Mouse (Mus musculus) kidney, embryonic 16.5 days (tissue): Measurements from ENCODE around the gene Gpr37. TPM values are rescaled to one million over a fixed set of nuclear protein-coding genes. Genes with fewer than 3 reads are reported as not detected.

Experiments used
- ATAC-seq: fragments of 200-750 bp; cut with Nextera tagmentation; 2 replicates; pipeline ENCODE4 v1.8.0; 2017; ENCODE audit warnings: moderate TSS enrichment; ENCODE audit not compliant: low FRiP score, low TSS enrichment
- H3K27ac ChIP-seq: fragments of 300-500 bp; sonication (generic); 2 replicates; pipeline ENCODE4 v1.5.1; 2014; ENCODE audit warnings: low read length
- H3K27me3 ChIP-seq: fragments of 300-500 bp; sonication (generic); 2 replicates; pipeline ENCODE4 v1.6.1; 2014; ENCODE audit warnings: low read length, control low read depth, mixed read lengths; ENCODE audit not compliant: insufficient read depth
- H3K36me3 ChIP-seq: fragments of 300-500 bp; sonication (generic); 2 replicates; pipeline ENCODE4 v1.6.1; 2014; ENCODE audit warnings: low read length, control low read depth, mixed read lengths; ENCODE audit not compliant: insufficient read depth
- H3K4me1 ChIP-seq: fragments of 300-500 bp; sonication (generic); 2 replicates; pipeline ENCODE4 v1.6.1; 2014; ENCODE audit warnings: low read length, control low read depth, mixed read lengths; ENCODE audit not compliant: insufficient read depth
- H3K4me2 ChIP-seq: fragments of 300-500 bp; sonication (generic); replicated peaks from 2 replicates; pipeline ENCODE4 v1.6.1; 2014; ENCODE audit warnings: low read depth, low read length
- H3K4me3 ChIP-seq: fragments of 300-500 bp; sonication (generic); 2 replicates; pipeline ENCODE4 v1.5.1; 2014; ENCODE audit warnings: mild to moderate bottlenecking, low read length
- H3K9ac ChIP-seq: fragments of 300-500 bp; sonication (generic); replicated peaks from 2 replicates; pipeline ENCODE4 v1.6.1; 2014; ENCODE audit warnings: low read length
- H3K9me3 ChIP-seq: fragments of 300-500 bp; sonication (generic); 2 replicates; pipeline ENCODE4 v1.6.1; 2016; ENCODE audit warnings: low read length, control low read depth
- WGBS: fragments of 180-500 bp; shearing (Covaris S2); extraction: QIAGEN DNeasy Blood & Tissue Kit; methylation state at CpG from one replicate; pipeline ENCODE4 v1.1.7; 2014; 5-methylcytosine and 5-hydroxymethylcytosine counted together
- polyA plus RNA-seq: library from polyadenylated mRNA; unstranded; fragments of >200 nt; fragmentation: Nextera tagmentation; extraction: Ambion mirVana; gene quantifications from 2 replicates; pipeline ENCODE4 v1.2.1, GENCODE M21; 2015

The Gpr37 gene
- 0.15 and 0.31 TPM in 2 replicates for polyA plus RNA-seq

- H3K4me3 ChIP-seq = peak within 1 kb of the TSS; percentile 69
- H3K4me1 ChIP-seq = peaks cover 9% of the 10 kb centered on the region
- H3K4me2 ChIP-seq = peak within 1 kb of the TSS; percentile 95
- H3K36me3 ChIP-seq = no peaks in the 10 kb centered on the region
- H3K9ac ChIP-seq = peak within 1 kb of the TSS; percentile 63
- WGBS = 34% methylated on average over 7 of the region's 7 CpGs
- peaks cover 17% of the 10 kb centered on the region for H3K27me3 ChIP-seq
- no peak within 1 kb of the TSS for H3K27ac ChIP-seq
- no peaks in the 10 kb centered on the region for H3K9me3 ChIP-seq
- ATAC-seq = peak; percentile 13; the same call in 1 of the 2 replicates
These were observed at the start of gene Gpr37 for GRCm38 (mm10) chr6:25690629-25691028. Gene Gpr37 (minus strand): TSS chr6:25690729.

GRCm38 (mm10) chr6:25736533-25736932, 46.0 kb upstream of the Gpr37 start:
- H3K27me3 ChIP-seq = no peaks in the 10 kb centered on the region

GRCm38 (mm10) chr6:25726560-25726959, 36.0 kb upstream of the Gpr37 start:
- H3K27me3 ChIP-seq = no peaks in the 10 kb centered on the region
- 91% methylated on average over 1 of the region's 1 CpGs for WGBS
- no peak overlapping the region for H3K9ac ChIP-seq
- H3K4me2 ChIP-seq = no peak overlapping the region
- no peaks in the 10 kb centered on the region for H3K9me3 ChIP-seq
- H3K27ac ChIP-seq = no peak overlapping the region
- H3K4me1 ChIP-seq = no peaks in the 10 kb centered on the region
- no peak for ATAC-seq
- H3K4me3 ChIP-seq = no peak overlapping the region
- no peaks in the 10 kb centered on the region for H3K36me3 ChIP-seq

More at GRCm38 (mm10) chr6:25736533-25736932, 46.0 kb upstream of the Gpr37 start:
- H3K9ac ChIP-seq = no peak overlapping the region
- ATAC-seq = no peak
- H3K9me3 ChIP-seq = no peaks in the 10 kb centered on the region
- no peaks in the 10 kb centered on the region for H3K4me1 ChIP-seq
- H3K27ac ChIP-seq = no peak overlapping the region
- no peaks in the 10 kb centered on the region for H3K36me3 ChIP-seq
- no peak overlapping the region for H3K4me2 ChIP-seq
- no peak overlapping the region for H3K4me3 ChIP-seq

- Histone ChIP-seq H3K4me2 (no peak overlapping the region), H3K9ac (no peak overlapping the region), H3K9me3 (no peaks in the 10 kb centered on the region), H3K27ac (no peak overlapping the region), H3K4me1 (no peaks in the 10 kb centered on the region), H3K36me3 (no peaks in the 10 kb centered on the region), H3K27me3 (no peaks in the 10 kb centered on the region), H3K4me3 (no peak overlapping the region)
- 8% methylated on average over 2 of the region's 2 CpGs for WGBS
- no peak for ATAC-seq
These were observed 20.1 kb upstream of the Gpr37 start for GRCm38 (mm10) chr6:25710601-25711000.

- Histone ChIP-seq H3K9me3 (no peaks in the 10 kb centered on the region), H3K27ac (no peak overlapping the region), H3K9ac (no peak overlapping the region), H3K36me3 (no peaks in the 10 kb centered on the region), H3K27me3 (no peaks in the 10 kb centered on the region), H3K4me1 (no peaks in the 10 kb centered on the region), H3K4me3 (no peak overlapping the region), H3K4me2 (no peak overlapping the region)
- peak; percentile 63; the same call in 1 of the 2 replicates for ATAC-seq
- 56% methylated on average over 6 of the region's 6 CpGs for whole genome bisulfite sequencing
These were observed 18.8 kb upstream of the Gpr37 start for GRCm38 (mm10) chr6:25709250-25709895.

GRCm38 (mm10) chr6:25699956-25700355, 9.4 kb upstream of the Gpr37 start:
- ATAC-seq = no peak
- H3K27ac ChIP-seq = no peak overlapping the region
- H3K9me3 ChIP-seq = no peaks in the 10 kb centered on the region
- H3K9ac ChIP-seq = no peak overlapping the region
- H3K4me3 ChIP-seq = no peak overlapping the region
- no peaks in the 10 kb centered on the region for H3K36me3 ChIP-seq
- H3K27me3 ChIP-seq = no peaks in the 10 kb centered on the region
- H3K4me2 ChIP-seq = no peak overlapping the region
- H3K4me1 ChIP-seq = no peaks in the 10 kb centered on the region
- 47% methylated on average over 2 of the region's 2 CpGs for WGBS

- Histone ChIP-seq H3K9me3 (no peaks in the 10 kb centered on the region), H3K4me2 (peak overlapping the region; percentile 95), H3K4me3 (peak overlapping the region; percentile 69), H3K9ac (peak overlapping the region; percentile 63), H3K27ac (no peak overlapping the region), H3K27me3 (peaks cover 17% of the 10 kb centered on the region), H3K36me3 (no peaks in the 10 kb centered on the region), H3K4me1 (peaks cover 9% of the 10 kb centered on the region)
- 0% methylated on average over 5 of the region's 5 CpGs for WGBS
- peak; percentile 69 for ATAC-seq
These were observed 284 bp downstream of the Gpr37 start for GRCm38 (mm10) chr6:25690284-25690605.

- Histone ChIP-seq H3K27me3 (peaks cover 17% of the 10 kb centered on the region), H3K36me3 (no peaks in the 10 kb centered on the region), H3K4me1 (peaks cover 9% of the 10 kb centered on the region), H3K27ac (no peak overlapping the region), H3K9ac (peak overlapping the region; percentile 63), H3K4me2 (peak overlapping the region; percentile 95), H3K4me3 (peak overlapping the region; percentile 69), H3K9me3 (no peaks in the 10 kb centered on the region)
- under 1% methylated on average over 43 of the region's 43 CpGs for WGBS
- ATAC-seq = peak; percentile 94
These were observed 827 bp downstream of the Gpr37 start for GRCm38 (mm10) chr6:25689520-25690283.

GRCm38 (mm10) chr6:25688927-25689519, 1.5 kb downstream of the Gpr37 start:
- peak overlapping the region; percentile 95 for H3K4me2 ChIP-seq
- peak; percentile 55; the same call in 1 of the 2 replicates for ATAC-seq
- H3K9ac ChIP-seq = peak overlapping the region; percentile 63; the same call in 1 of the 2 replicates
- H3K4me3 ChIP-seq = peak overlapping the region; percentile 69
- H3K27me3 ChIP-seq = peaks cover 17% of the 10 kb centered on the region
- H3K4me1 ChIP-seq = peaks cover 9% of the 10 kb centered on the region
- WGBS = 1% methylated on average over 25 of the region's 25 CpGs
- no peak overlapping the region for H3K27ac ChIP-seq
- no peaks in the 10 kb centered on the region for H3K9me3 ChIP-seq
- no peaks in the 10 kb centered on the region for H3K36me3 ChIP-seq
